Mouse (Mus musculus) erythroblast, embryonic 14.5 days (primary cell): Measurements from ENCODE around the gene Cep63. TPM values are rescaled to one million over a fixed set of nuclear protein-coding genes. Genes with fewer than 3 reads are reported as not detected.

ENCODE experiments used
- H3K27me3 ChIP-seq: 2 replicates; pipeline ENCODE4 v1.6.1; 2012; ENCODE audit warnings: inconsistent platforms; ENCODE audit not compliant: control insufficient read depth
- H3K36me3 ChIP-seq: 2 replicates; pipeline ENCODE4 v1.6.1; 2012; ENCODE audit warnings: mild to moderate bottlenecking, inconsistent platforms; ENCODE audit not compliant: control insufficient read depth
- H3K4me1 ChIP-seq: 2 replicates; pipeline ENCODE4 v1.6.1; 2012; ENCODE audit warnings: inconsistent platforms; ENCODE audit not compliant: control insufficient read depth
- H3K4me3 ChIP-seq: replicated peaks from 2 replicates; pipeline ENCODE3; 2012; ENCODE audit warnings: moderate library complexity, mild to moderate bottlenecking, inconsistent platforms
- H3K9me3 ChIP-seq: 2 replicates; pipeline ENCODE4 v1.6.1; 2012; ENCODE audit warnings: low read length, inconsistent platforms, mixed read lengths; ENCODE audit not compliant: control insufficient read depth
- GATA1 ChIP-seq: IDR thresholded peaks from 2 replicates; pipeline ENCODE4 v1.6.1; 2012; ENCODE audit warnings: low read length, inconsistent platforms, mixed read lengths
- TAL1 ChIP-seq: IDR thresholded peaks from 3 replicates; pipeline ENCODE4 v1.6.1; 2012; ENCODE audit warnings: low read length, inconsistent platforms, mixed read lengths
- polyA plus RNA-seq: library from polyadenylated mRNA; stranded (reverse); fragments of >175 nt; gene quantifications from 2 replicates; pipeline ENCODE4 v1.2.3, GENCODE M21; 2012

Cep63 gene
- polyA plus RNA-seq: 1.4 and 2.3 TPM in 2 replicates

DNA sequence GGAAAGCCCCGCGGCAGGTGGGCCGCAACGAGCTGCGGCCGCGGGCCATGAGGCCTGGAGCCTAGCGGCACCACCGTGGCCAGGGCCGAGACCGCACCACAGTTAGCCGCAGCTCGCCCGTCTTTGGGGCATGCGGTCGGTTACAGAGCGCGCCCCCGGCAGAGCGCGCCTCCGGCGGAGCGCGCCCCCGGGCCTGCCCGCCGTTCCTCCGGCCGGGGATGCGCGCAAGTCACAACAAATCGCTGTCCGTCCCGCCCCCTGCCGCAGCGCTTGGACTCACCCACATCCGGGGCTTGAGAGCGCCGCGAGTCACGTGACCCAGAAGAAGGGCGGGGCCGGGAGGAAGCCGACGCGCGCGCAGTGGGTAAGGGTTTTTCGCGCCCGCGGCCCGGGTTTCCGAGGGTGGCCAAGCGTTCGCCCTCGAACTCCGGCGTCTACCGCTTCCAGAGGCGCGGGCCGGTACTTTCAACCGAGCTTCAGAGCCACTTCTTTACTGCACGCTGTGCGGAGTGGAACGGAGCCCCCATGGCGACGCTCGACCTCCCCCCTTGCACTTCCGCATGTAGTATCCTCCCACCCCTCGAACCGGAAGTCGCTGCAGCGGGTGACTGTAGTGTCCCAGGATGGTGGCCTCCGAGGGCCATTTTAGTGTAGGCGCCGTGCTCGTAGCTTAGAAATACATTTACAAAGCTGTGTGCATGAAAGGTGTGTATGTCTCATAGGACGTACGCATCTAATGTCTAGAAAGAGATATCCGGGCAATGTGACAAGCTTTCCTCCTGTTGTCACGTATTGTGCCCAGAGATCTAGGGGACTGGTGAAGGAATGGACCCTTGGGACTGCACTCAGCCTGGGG is at the start of gene Cep63, which contains the start of gene Anapc13:
Gene Cep63, minus strand, starts transcription at position 552 of the 856 bp plus-strand sequence.
Gene Anapc13, plus strand, starts transcription at position 314 of the 856 bp plus-strand sequence.
- Histone ChIP-seq H3K27me3 (no peaks in the 10 kb centered on the region), H3K4me1 (peaks cover 45% of the 10 kb centered on the region), H3K36me3 (peaks cover 10% of the 10 kb centered on the region), H3K9me3 (no peaks in the 10 kb centered on the region), H3K4me3 (peak within 1 kb of the TSS; percentile 77)
- no peak for TF ChIP-seq GATA1
- no peak for TF ChIP-seq TAL1

DNA sequence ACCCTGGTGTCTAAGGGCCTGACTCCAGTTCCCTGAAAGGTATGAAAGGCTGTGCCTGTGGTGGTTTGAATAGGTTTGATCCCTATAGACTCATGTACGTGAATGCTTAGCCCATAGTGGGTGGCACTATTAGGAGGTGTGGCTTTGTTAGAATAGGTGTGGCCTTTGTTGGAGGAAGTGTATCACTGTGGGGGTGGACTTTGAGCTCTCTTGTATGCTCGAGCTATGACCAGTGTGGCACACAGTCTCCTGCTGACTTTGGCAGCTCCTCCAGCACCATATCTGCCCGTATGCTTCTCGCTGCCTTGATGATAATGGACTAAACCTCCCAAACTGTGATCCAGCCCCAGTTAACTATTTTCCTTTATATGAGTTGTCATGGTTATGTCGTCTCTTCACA is 49.6 kb upstream of the Cep63 start:
- Histone ChIP-seq H3K4me1 (no peaks in the 10 kb centered on the region), H3K9me3 (no peaks in the 10 kb centered on the region), H3K27me3 (no peaks in the 10 kb centered on the region), H3K36me3 (no peaks in the 10 kb centered on the region), H3K4me3 (no peak overlapping the region)
- TF ChIP-seq GATA1 (no peak), TAL1 (no peak)

DNA sequence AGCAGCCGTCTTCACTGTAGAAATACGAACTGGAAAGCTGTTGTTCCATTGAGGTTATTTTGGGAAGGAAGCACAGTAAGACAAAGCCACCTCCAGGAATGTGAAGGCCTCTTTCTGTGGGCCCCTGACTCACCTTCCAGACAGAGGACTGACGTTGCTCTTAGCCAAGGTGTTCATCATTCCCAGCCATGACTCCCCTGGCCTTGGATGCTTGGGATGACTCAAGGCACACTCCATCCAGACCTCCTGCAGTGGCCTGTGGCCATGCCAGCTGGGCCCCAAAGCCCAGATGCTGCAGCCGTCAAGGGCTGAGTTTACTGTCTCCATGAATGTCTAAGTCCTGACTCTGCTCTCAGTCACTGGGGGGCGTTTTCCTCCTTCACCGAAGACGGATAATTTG is 47.0 kb upstream of the Cep63 start:
- H3K9me3 ChIP-seq: no peaks in the 10 kb centered on the region
- no peak for TF ChIP-seq TAL1
- TF ChIP-seq GATA1: no peak
- H3K4me3 ChIP-seq: no peak overlapping the region
- H3K4me1 ChIP-seq: no peaks in the 10 kb centered on the region
- no peaks in the 10 kb centered on the region for H3K27me3 ChIP-seq
- no peaks in the 10 kb centered on the region for H3K36me3 ChIP-seq

DNA sequence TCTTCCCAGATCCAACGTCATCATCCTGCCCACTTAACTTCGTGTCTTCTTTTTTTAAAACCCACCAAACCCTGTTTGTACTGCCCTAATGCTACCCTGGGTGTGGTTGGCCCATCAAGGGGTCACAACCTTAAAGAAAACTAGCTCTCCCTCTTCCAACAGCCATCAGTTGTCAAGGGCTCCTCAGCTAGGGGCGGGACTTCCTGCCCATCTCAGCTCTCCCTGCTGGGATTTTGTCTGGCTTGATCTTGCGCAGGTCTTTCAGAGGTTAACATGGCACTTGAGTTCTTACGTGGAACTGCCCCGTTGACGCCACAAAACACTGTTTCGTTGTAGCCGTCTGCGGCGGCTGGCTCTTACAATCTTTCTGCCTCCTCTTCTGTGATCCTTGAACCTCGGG is 42.6 kb upstream of the Cep63 start:
- Histone ChIP-seq H3K36me3 (no peaks in the 10 kb centered on the region), H3K27me3 (no peaks in the 10 kb centered on the region), H3K9me3 (no peaks in the 10 kb centered on the region), H3K4me3 (no peak overlapping the region), H3K4me1 (no peaks in the 10 kb centered on the region)
- no peak for TF ChIP-seq TAL1
- no peak for TF ChIP-seq GATA1

- TF ChIP-seq GATA1 (no peak), TAL1 (no peak)
- no peaks in the 10 kb centered on the region for H3K4me1 ChIP-seq
- no peaks in the 10 kb centered on the region for H3K27me3 ChIP-seq
- H3K36me3 ChIP-seq: no peaks in the 10 kb centered on the region
- no peaks in the 10 kb centered on the region for H3K9me3 ChIP-seq
- no peak overlapping the region for H3K4me3 ChIP-seq
These were observed 41.8 kb upstream of the Cep63 start for GRCm38 (mm10) chr9:102668115-102668514.

DNA sequence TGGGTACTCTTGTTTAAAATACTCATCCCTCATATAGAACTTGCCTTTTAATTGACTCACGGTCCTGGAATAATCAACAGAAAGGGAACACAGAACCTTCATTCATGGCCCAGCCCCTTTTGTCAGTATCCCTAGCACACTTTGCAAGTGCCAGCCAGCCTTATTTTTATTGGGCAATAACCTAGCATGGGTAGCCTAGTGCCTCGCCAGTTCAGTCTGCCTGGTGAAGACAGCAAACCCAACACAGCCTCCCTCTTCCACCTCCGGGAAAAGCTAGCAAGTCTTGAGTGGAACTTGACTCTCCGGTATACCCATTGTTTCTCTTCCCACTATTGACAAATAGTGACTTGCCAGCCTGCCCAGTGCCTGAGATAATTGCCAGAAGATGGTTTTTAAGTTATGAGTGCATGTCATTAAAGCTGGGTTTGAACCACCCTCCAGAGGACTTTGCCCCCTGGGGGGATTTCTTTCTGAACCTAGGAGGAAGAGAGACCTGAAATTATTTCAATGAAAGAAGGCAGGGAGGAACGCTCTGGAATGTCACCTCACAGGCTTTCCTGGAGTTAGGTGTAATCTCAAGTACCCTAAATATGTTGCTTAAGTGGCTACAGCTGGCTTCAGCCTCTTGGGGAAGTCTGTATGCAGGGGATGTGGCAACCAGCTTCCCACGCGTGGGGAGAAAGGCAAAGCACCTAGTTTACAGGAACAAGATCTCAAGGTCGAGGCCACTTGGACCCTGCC is 30.2 kb upstream of the Cep63 start:
- Histone ChIP-seq H3K4me3 (no peak overlapping the region), H3K36me3 (no peaks in the 10 kb centered on the region), H3K4me1 (no peaks in the 10 kb centered on the region), H3K27me3 (no peaks in the 10 kb centered on the region), H3K9me3 (no peaks in the 10 kb centered on the region)
- TF ChIP-seq GATA1 (no peak), TAL1 (no peak)

GRCm38 (mm10) chr9:102651199-102651720 is 24.9 kb upstream of the Cep63 start:
- no peaks in the 10 kb centered on the region for H3K27me3 ChIP-seq
- no peaks in the 10 kb centered on the region for H3K36me3 ChIP-seq
- no peaks in the 10 kb centered on the region for H3K9me3 ChIP-seq
- H3K4me3 ChIP-seq: no peak overlapping the region
- TF ChIP-seq GATA1 (no peak), TAL1 (no peak)
- H3K4me1 ChIP-seq: no peaks in the 10 kb centered on the region

DNA sequence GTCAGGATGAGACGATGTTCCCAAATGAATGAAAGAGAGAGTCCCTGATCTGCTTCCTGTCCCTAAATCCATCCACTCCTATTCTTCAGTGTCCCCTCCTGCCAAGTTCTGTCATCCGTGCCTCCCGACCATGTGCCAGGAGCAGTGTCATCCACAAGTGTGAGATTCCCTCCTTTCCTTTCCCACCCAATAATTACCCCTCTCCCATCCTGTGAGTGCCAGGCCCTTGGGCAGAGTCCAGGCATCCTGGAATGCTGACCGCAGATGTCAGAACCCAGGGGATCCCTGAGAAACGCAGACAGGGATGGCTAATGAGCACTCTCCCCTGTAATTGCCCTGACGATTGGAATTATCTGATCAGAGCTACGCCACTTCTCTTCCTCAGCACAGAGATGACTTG is 24.3 kb upstream of the Cep63 start:
- Histone ChIP-seq H3K4me3 (no peak overlapping the region), H3K9me3 (no peaks in the 10 kb centered on the region), H3K36me3 (no peaks in the 10 kb centered on the region), H3K27me3 (no peaks in the 10 kb centered on the region), H3K4me1 (no peaks in the 10 kb centered on the region)
- TF ChIP-seq GATA1: no peak

- Histone ChIP-seq H3K27me3 (no peaks in the 10 kb centered on the region), H3K36me3 (no peaks in the 10 kb centered on the region), H3K9me3 (no peaks in the 10 kb centered on the region), H3K4me3 (no peak overlapping the region), H3K4me1 (no peaks in the 10 kb centered on the region)
- no peak for TF ChIP-seq TAL1
- TF ChIP-seq GATA1: no peak
These were observed 23.7 kb upstream of the Cep63 start for GRCm38 (mm10) chr9:102649917-102650527.
